Mouse (Mus musculus) splenic B cell, adult 2 months (primary cell): ENCODE measurements at regions not wholly inside any gene's neighbourhood (a gene's known extent, or its start where the extent isn't known, plus 50 kb on each side); places are given as distances from the start of the nearest gene placed in this dataset.

Source experiments
- DNase-seq: peaks from one replicate; pipeline ENCODE4 v3.0.0-alpha.2; 2011; ENCODE audit warnings: low read depth, low spot score
- H3K27me3 ChIP-seq: 2 replicates; pipeline ENCODE4 v1.6.1; 2012; ENCODE audit warnings: mild to moderate bottlenecking, low read length, moderate library complexity, mixed read lengths; ENCODE audit not compliant: control insufficient read depth, poor library complexity, insufficient read depth, severe bottlenecking
- H3K36me3 ChIP-seq: 2 replicates; pipeline ENCODE4 v1.6.1; 2012; ENCODE audit warnings: mild to moderate bottlenecking, low read length, moderate library complexity, mixed read lengths; ENCODE audit not compliant: control insufficient read depth, poor library complexity, insufficient read depth, severe bottlenecking

DNA sequence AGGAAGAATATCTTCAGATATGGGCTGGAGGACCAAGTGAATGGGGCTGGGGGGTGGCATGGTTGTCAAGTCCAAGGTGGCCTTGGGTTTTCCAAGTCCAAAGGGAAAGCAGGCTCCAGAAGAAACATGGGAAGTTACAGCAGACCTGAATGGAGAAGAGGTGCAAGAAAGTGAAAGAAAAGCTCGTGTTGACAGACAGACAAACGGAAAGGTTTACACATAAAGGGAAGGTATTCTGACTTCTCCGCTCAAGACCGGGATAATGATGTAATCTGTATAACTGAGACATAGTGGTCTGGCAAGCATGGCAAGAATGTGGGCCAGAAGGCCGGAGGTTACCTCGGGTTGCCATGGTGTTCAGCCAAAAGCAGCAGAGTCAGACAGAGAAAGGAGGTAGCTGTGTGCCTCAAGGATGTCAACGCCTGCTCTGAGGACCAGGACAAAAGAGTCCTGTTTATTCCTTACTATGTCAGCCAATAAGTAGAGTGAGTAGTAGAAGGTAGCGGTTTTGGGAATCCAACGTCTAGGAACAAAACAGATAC, 50.8 kb upstream of the Elk3 start:
- no peak for DNase-seq
- no peaks in the 10 kb centered on the region for H3K27me3 ChIP-seq
- H3K36me3 ChIP-seq = no peaks in the 10 kb centered on the region

DNA sequence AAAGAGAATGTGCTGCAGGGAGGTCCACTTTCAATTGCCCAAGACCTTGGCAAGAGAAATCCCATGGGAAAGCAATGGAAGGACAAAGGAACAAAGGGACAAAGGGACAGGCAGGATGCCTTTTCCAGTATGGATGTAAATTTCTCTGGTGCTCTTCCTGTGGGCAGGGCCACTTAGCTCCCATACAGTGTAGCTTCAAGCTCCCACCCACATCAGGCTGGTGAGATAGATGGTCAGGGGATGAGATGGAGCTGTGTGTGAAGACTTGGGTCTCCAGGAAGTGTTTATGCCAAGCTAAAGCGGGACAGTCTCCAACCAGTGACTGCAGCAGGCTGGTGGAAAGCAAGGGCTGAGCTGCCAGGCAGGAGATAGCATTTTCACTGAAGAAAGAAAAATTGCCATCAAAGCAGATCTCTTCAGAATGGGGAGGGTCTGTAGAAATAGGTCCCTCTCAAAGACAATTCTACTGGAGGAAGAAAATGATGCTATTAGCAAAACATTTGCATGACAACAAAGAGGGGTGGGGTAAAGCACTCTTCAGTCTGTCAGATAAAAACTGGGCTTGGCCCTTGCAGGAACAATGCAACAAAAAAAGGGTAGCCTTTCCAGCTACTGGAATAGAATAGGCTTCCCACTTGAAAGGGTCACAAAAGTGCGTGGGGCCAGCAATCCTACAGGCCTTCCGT, 53.3 kb upstream of the Elk3 start:
- Histone ChIP-seq H3K27me3 (no peaks in the 10 kb centered on the region), H3K36me3 (no peaks in the 10 kb centered on the region)
- DNase-seq = no peak

DNA sequence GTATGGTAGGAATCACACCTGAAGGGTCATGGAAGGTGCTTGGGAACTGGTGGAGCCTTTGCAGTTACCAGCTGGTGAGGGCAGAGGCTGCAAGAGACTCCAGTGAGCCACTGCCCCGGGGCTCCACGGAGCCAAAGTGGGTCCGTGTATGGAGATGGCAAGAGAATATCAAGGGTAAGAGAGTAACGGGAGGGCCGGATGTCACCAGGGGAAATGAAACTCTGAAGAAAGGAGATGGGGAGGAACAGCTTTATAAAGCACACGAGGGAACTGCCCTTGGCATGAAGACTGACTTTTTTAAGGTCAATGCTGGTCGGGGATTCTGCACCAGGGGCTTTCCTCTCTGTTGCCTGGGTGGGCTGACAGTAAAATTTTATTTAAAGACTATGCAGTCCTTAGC, 53.9 kb upstream of the Elk3 start:
- peak; percentile 70 for DNase-seq
- Histone ChIP-seq H3K36me3 (no peaks in the 10 kb centered on the region), H3K27me3 (no peaks in the 10 kb centered on the region)

DNA sequence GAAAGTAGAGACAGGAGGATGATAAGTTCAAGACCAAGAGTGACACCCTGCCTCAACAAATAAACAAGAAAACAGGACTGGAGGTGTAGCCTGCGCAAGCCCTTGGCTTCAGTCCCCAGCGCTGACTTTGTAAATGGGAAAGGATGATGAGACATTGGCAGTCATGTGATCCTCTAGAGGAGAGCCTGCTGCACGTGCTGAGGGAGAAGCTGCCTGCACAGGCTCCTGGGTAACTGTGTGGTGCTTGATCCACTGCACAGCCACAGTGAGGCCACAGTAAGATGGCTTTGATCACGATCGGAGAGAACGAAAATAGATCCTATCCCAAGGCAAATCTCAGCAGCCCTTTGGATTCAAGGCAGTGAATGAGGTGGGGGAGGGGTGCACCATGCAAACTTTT, 54.4 kb upstream of the Elk3 start:
- Histone ChIP-seq H3K27me3 (no peaks in the 10 kb centered on the region), H3K36me3 (no peaks in the 10 kb centered on the region)
- DNase-seq = no peak

DNA sequence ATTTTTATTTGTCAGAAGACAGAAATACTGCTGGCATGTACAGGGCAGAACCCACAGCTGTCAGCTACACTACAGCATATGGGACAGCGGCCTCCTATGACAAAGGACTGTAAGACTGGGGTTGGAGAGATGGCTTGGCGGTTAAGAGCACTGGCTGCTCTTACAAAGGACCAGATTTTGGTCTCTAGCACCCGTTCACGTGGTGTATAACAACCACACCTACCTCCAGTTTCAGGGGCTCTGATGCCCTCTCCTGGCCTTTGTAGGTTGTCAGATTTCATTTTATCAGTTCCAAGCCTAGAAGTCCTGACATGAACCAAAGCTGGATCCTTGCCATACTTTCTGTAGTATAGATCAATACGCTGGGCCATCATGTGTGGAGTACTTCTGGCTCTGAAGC, 54.9 kb upstream of the Elk3 start:
- no peaks in the 10 kb centered on the region for H3K36me3 ChIP-seq
- DNase-seq = peak; percentile 36
- no peaks in the 10 kb centered on the region for H3K27me3 ChIP-seq

GRCm38 (mm10) chr10:93369737-93370136, 58.8 kb upstream of the Elk3 start:
- Histone ChIP-seq H3K36me3 (no peaks in the 10 kb centered on the region), H3K27me3 (no peaks in the 10 kb centered on the region)
- no peak for DNase-seq

- Histone ChIP-seq H3K36me3 (no peaks in the 10 kb centered on the region), H3K27me3 (no peaks in the 10 kb centered on the region)
- no peak for DNase-seq
Observed at GRCm38 (mm10) chr10:93370331-93370730, 59.4 kb upstream of the Elk3 start.

DNA sequence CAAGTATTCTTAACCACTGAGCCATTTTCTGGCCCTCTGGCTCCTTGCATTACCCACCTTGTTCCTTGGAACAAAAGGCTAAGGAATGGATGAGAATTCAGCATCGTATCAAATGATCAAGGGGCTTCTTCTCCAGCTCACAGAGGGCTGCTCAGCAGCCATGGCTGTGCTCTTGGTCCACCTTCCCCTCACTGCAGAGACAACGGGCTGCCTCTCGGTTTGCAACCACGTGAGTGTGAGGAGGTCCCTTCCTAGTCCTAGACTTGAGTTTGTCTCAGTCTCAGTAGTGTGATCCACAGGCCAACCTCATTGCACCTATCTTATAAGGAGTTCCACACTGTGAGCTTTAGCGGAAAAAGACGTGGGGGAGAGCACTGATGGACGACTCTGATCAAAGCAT, 61.3 kb upstream of the Elk3 start:
- Histone ChIP-seq H3K27me3 (no peaks in the 10 kb centered on the region), H3K36me3 (no peaks in the 10 kb centered on the region)
- DNase-seq = no peak

GRCm38 (mm10) chr10:93373265-93373664, 62.3 kb upstream of the Elk3 start:
- Histone ChIP-seq H3K27me3 (no peaks in the 10 kb centered on the region), H3K36me3 (no peaks in the 10 kb centered on the region)
- no peak for DNase-seq

- Histone ChIP-seq H3K36me3 (no peaks in the 10 kb centered on the region), H3K27me3 (no peaks in the 10 kb centered on the region)
- DNase-seq = no peak
Observed at GRCm38 (mm10) chr10:93373954-93374689, 63.2 kb upstream of the Elk3 start.

GRCm38 (mm10) chr10:93374690-93374994, 63.7 kb upstream of the Elk3 start:
- no peak for DNase-seq
- Histone ChIP-seq H3K36me3 (no peaks in the 10 kb centered on the region), H3K27me3 (no peaks in the 10 kb centered on the region)

DNA sequence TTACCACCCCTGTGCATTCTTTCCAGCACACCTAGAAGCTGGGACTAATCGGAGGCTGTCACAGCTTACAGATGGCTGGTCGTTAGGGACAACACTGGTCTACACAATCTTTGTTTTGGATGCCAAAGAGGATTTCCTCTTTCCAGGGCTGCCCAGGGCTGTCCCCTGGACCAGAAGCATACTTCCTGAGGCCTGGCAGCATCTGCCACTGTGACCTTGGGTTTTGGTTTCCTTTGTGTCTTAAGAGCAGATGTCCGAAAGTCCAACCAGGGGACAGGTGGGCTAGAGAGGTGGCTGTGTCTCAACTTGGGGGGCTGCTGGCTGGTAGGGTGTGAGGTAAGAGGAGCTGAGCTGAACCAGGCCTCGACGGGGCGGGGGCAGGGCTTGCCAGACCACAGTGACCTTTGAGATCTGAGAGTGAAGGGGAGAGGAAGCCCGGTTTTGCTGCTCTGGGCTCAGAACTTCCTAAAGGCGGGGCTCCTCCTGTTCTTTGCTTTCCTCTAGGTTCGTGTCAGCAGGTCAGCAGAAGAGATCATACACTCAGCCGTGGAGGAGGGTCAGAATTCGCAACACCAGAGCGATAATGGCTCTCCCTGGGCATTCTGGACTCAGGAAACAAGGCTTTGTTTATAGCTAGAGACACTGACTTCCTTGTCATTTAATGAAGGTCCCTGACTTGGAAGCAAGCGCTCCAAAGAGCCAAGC, 64.2 kb upstream of the Elk3 start:
- H3K36me3 ChIP-seq = no peaks in the 10 kb centered on the region

DNA sequence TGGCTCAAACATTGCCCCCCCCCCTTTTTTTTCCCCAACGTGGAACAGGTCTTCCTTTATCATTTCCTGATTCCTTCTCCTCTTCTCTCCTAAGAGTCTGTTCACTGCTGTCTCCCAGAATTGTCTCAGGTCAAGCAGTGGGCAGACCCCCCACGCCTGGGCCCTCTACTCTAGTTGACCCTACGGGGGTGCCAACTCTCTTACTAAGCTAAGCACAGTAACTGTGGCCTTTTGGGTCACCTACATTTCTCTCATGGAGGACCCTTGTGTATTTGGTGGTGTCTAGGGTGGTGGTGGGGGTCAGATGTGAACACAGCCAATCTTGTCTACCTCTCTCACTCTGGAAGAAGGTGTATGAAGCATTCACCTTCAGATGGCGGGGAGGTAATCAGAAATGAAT, 64.8 kb upstream of the Elk3 start:
- no peaks in the 10 kb centered on the region for H3K36me3 ChIP-seq
- H3K27me3 ChIP-seq = no peaks in the 10 kb centered on the region
- DNase-seq = no peak

More for the DNA sequence above, 64.2 kb upstream of the Elk3 start:
- no peaks in the 10 kb centered on the region for H3K27me3 ChIP-seq
- DNase-seq = peak; percentile 29

DNA sequence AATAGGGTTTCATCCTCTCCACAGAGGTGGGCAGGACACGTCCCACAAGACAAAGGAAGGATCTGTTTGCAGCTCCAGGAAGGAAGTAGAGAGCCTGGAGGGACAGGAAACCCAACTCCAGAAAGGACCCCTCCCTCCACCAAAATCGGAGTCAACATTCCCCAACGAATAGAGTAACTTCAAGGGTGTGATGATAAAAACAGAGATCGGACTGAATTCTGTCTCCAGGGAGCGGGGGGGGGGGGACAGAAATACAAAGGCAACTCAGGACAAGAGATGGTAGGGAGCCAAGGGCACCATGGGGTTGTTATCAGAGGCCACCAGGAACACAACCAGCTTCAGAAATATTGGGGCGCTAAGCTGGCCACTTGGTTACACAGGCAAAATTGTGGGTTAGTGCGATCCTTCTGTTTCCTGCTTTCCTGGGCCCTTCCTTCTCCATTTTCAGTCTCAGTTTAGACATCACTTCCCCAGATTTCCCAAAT, 65.6 kb upstream of the Elk3 start:
- no peaks in the 10 kb centered on the region for H3K36me3 ChIP-seq
- DNase-seq = no peak
- no peaks in the 10 kb centered on the region for H3K27me3 ChIP-seq

- H3K27me3 ChIP-seq = no peaks in the 10 kb centered on the region
- peak; percentile 33 for DNase-seq
- H3K36me3 ChIP-seq = no peaks in the 10 kb centered on the region
Observed at GRCm38 (mm10) chr10:93389276-93389675, 63.9 kb upstream of the Lta4h start.
